Mouse (Mus musculus) T-helper 1 cell (primary cell): Measurements from ENCODE around the gene Mrgpra1.
"Not testable (repeated sequence)": the region's sequence is repeated elsewhere in the genome, so short reads cannot be mapped to it uniquely, and the experiment has no call there.

Experiments used
- in situ Hi-C: fragments of 300-600 bp; cut with MboI, MseI; formaldehyde crosslinking; loops from one replicate; pipeline ENCODE4 v1.15.1; 2025; ENCODE audit warnings: high pct_unique_total_duplicates

Gene Mrgpra1

GRCm38 (mm10) chr7:47354140-47354539 lies at the start of gene Mrgpra1:
Mrgpra1 (minus strand) TSS chr7:47354240.
- in situ Hi-C loops: no loop called here

DNA sequence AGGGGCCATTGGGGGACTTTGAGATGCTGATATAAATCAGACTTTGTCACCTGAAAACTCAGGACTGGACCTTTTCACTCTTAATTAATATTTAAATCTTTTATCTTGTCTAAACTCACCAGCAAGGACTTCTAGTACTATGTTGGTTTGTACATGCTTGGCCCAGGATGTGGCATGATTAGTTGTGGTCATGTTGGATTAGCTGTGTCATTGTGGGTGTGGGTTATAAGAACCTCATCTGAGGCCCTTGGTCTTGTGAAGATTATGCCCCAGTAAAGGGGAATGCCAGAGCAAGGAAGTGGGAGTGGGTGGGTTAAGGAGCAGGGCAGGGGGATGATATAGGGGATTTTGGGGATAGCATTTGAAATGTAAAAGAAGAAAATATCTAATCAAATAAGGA lies 47.1 kb upstream of the Mrgpra1 start:
- in situ Hi-C loops: no loop called here

- in situ Hi-C loops: no loop called here
Measured at GRCm38 (mm10) chr7:47348421-47348820, 5.6 kb downstream of the Mrgpra1 start.

DNA sequence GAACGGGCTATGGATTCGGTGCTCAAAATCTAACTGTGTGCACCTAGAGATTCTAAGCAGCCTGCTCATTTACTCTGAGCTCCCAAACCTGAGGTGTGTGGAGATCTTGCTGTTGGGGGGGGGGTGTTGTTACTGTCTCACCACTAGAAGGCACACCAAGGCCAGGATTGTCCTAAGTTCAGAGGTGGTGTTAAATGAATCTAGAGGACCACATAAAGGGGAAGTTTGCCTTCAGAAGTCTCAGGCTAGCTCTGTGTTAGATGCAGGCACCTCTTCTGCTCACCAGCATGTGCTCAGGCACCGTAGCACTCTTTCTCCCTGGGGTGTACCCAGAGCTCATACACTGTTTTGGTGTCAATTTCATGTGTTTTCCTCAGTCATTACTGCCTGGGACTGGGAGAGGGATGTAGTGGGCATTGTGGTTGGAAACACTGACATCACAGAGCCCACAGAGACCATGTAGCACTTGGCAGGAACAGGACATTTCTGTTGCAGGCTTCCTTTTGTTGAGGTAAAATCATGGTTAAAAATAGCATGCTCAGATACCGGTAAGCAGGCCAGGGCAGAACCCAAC lies 8.0 kb downstream of the Mrgpra1 start:
- in situ Hi-C loops: no loop called here

GRCm38 (mm10) chr7:47341887-47342286 lies 12.2 kb downstream of the Mrgpra1 start:
- in situ Hi-C loops: not testable (repeated sequence)

DNA sequence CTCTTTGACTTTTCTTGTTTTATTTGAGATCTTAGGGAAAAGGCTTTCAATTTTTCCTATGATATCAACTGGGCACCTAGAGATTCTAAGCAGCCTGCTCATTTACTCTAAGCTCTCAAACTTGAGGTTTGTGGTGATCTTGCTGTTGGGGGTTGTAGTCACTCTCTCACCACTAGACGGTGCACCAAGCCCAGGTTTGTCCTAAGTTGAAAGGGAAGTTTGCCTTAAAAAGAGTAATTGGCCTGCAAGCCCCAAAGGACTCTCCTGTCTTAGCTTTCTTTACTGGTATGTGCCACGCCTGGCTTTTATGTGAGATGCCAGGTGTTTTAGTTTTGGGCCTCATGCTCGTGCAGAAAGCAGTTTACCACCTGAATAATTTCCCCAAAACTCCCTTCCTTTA lies 12.7 kb downstream of the Mrgpra1 start:
- in situ Hi-C loops: not testable (repeated sequence)

DNA sequence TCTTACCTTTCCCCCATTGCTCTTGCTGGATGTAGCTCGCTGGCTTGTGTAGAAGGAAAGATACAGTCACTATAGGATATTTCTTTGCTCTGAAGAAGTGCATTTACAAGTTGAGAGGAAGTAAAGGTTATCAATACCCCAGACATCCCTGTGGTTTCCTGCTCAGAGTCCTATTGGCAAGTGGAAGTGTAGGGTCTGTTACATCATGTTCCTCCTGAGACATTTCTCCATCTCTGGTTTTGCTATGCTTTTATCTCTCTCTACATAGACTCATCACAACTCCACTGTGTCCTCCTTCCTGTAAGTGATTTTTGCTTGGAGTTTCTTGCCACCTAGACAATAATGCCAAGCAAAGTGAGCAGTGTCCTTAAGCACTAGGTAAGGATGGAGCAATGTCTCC lies 35.7 kb downstream of the Mrgpra1 start:
- in situ Hi-C loops: no loop called here

GRCm38 (mm10) chr7:47312289-47312688 lies 41.8 kb downstream of the Mrgpra1 start:
- in situ Hi-C loops: no loop called here

DNA sequence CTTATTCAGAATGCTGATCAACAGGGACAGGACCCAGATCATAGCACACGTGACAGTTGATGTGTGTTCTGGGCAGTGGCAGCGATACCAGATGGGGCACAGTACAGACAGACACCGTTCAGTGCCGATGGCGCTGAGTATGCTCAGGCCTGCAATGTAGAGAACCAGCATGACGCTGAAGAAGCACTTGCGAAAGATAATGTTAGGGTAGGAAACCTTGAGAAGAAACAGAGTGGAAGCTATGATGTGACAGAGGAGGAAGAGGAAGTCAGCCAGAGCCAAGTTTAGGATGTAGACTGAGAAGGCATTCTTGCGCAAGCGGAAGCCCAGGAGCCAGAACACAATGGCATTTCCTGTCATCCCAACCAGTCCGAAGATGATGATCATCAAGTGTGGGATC lies 44.2 kb downstream of the Mrgpra1 start:
- in situ Hi-C loops: no loop called here

GRCm38 (mm10) chr7:47304661-47305060 lies 49.4 kb downstream of the Mrgpra1 start:
- in situ Hi-C loops: not testable (repeated sequence)

DNA sequence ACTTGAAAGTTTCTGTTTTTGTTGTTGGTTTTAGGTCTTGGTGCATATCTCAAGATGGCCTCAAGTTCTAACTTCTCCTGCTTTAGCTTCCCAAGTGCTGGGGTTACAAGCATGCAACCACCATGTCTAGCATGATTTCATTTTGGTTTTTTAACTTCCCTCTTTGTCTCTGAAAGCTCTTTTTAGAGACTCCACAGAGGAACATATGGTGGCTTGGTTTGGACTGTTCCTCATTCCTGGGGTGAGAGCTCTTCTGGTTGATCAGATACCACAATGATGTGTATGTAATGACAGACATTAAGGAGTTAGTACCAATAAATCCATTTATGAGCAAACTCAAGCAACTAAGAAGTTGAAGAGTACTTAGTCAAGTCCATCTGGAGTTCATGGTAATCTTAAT lies 54.4 kb downstream of the Mrgpra1 start:
- in situ Hi-C loops: not testable (repeated sequence)
